Mouse (Mus musculus): ENCODE measurements around the gene Nfix. TPM values are rescaled to one million over a fixed set of nuclear protein-coding genes. Genes with fewer than 3 reads are reported as not detected.

Gene Nfix
- total RNA-seq, 2 experiments from 2014 or later: 287 to 311 TPM

Other genes with a start within 250 kb of the Nfix start
- 10 to 100 TPM; 14.3 to 18.3 TPM for gene Ier2, start 137.5 kb downstream of the Nfix start, total RNA-seq (2021)
- gene Trmt1, start 114.0 kb downstream of the Nfix start, total RNA-seq (2021): 10 to 100 TPM; 32.6 to 37.6 TPM
- gene Nacc1, start 112.5 kb downstream of the Nfix start, total RNA-seq (2021): 10 to 100 TPM; 32.0 to 32.6 TPM
- gene Lyl1, start 98.9 kb downstream of the Nfix start, total RNA-seq (2021): 1 to 10 TPM; 4.2 to 4.5 TPM
- gene G430095P16Rik, start 77.3 kb downstream of the Nfix start, total RNA-seq (2021): under 1 TPM in 1 of 2 experiments, not detected in 1; 0.39 TPM
- 10 to 100 TPM in 1 of 2 experiments, 1 to 10 TPM in 1; 9.6 to 10.3 TPM for gene Dand5, start 22.5 kb upstream of the Nfix start, total RNA-seq (2021)
- gene Gadd45gip1, start 31.2 kb upstream of the Nfix start, total RNA-seq (2021): 10 to 100 TPM; 28.9 to 30.0 TPM
- 10 to 100 TPM; 80.8 to 81.1 TPM for gene Rad23a, start 40.3 kb upstream of the Nfix start, total RNA-seq (2021)
- 100 to 1,000 TPM; 365 to 441 TPM for gene Calr, start 46.6 kb upstream of the Nfix start, total RNA-seq (2021)
- 10 to 100 TPM; 24.7 to 25.5 TPM for gene Farsa, start 56.6 kb upstream of the Nfix start, total RNA-seq (2021)
- 1 to 10 TPM; 2.3 to 3.0 TPM for gene Syce2, start 71.8 kb upstream of the Nfix start, total RNA-seq (2021)
- gene Gcdh, start 93.6 kb upstream of the Nfix start, total RNA-seq (2021): 10 to 100 TPM; 63.1 to 68.2 TPM
- not detected for gene Klf1, start 101.6 kb upstream of the Nfix start, total RNA-seq (2021)
- gene Dnase2a, start 108.2 kb upstream of the Nfix start, total RNA-seq (2021): 1 to 10 TPM; 7.7 to 7.9 TPM
- under 1 TPM; 0.08 to 0.14 TPM for gene Mast1, start 137.0 kb upstream of the Nfix start, total RNA-seq (2021)
- not detected for gene Rtbdn, start 146.6 kb upstream of the Nfix start, total RNA-seq (2021)
- not detected for gene Gm49661, start 169.1 kb upstream of the Nfix start, total RNA-seq (2021)
- gene Prdx2, start 169.2 kb upstream of the Nfix start, total RNA-seq (2021): 100 to 1,000 TPM; 650 to 659 TPM
- gene Rnaseh2a, start 169.4 kb upstream of the Nfix start, total RNA-seq (2021): 10 to 100 TPM; 45.2 to 48.2 TPM
- 10 to 100 TPM; 13.8 to 17.2 TPM for gene Junb, start 178.4 kb upstream of the Nfix start, total RNA-seq (2021)
- gene Hook2, start 190.3 kb upstream of the Nfix start, total RNA-seq (2021): 1 to 10 TPM; 2.0 to 2.1 TPM
- not detected for gene Best2, start 214.2 kb upstream of the Nfix start, total RNA-seq (2021)
- gene Asna1, start 224.9 kb upstream of the Nfix start, total RNA-seq (2021): 10 to 100 TPM; 65.0 to 67.4 TPM
- 10 to 100 TPM; 82.7 to 88.7 TPM for gene Trir, start 226.5 kb upstream of the Nfix start, total RNA-seq (2021)
- gene Tnpo2, start 236.6 kb upstream of the Nfix start, total RNA-seq (2021): 10 to 100 TPM; 28.0 to 28.7 TPM